ENCODE assay signal across 21 mouse cellular contexts in genomic region chr5:112565489-112565888, GRCm38 (mm10). TPM values are rescaled to one million over a fixed set of nuclear protein-coding genes. Genes with fewer than 3 reads are reported as not detected.
DNase-seq lines count a peak whose midpoint lies in the region; ATAC-seq lines count a peak whose summit lies in the region.
"Had no signal": no experiment of that assay in that cellular context is flagged by ENCODE, and none has a peak within 500 bp of the region (broad histone marks: within the 10 kb centered on the region; RNA-seq: fewer than 3 reads in every experiment).

No protein-coding gene starts in this region.

- ATAC-seq in forebrain, embryonic 15.5 days (replicated peaks): 0 out of 2 replicates have a peak, but pooled peaks have one; percentile 26
- ATAC-seq in forebrain, embryonic 11.5 days (replicated peaks; ENCODE audit: low FRiP score): no peak
- no peak for ATAC-seq in hindbrain, embryonic 12.5 days (ENCODE audit: low FRiP score)
- no peak for ATAC-seq in hindbrain, embryonic 13.5 days (ENCODE audit: low FRiP score)
- peak; percentile 50 for ATAC-seq in kidney, embryonic 16.5 days (ENCODE audit: low FRiP score, low TSS enrichment)
- no peak for ATAC-seq in neural tube, embryonic 14.5 days (ENCODE audit: low read depth)
- no peak for ATAC-seq in neural tube, embryonic 15.5 days (ENCODE audit: low FRiP score)
- ATAC-seq: activated CD4-positive, CD25-positive, alpha-beta regulatory T cell, adult 4 months; hindbrain, embryonic 16.5 days; Patski had no signal

- no peak for DNase-seq in forebrain, embryonic 11.5 days (ENCODE audit: low spot score)
- DNase-seq in kidney, adult 11 months: no peak
- DNase-seq: adrenal gland, postnatal 14 days; cerebellum, adult 2 months; cerebellum, postnatal 10 days; gastrocnemius, postnatal 36 days; heart, adult 11 months; heart, postnatal 36 days; kidney, adult 2 months had no signal

- H3K4me1 ChIP-seq in forebrain, embryonic 15.5 days: peaks cover 50% of the 10 kb centered on the region
- peaks cover 13% of the 10 kb centered on the region; the same call in 1 of the 2 replicates for H3K4me1 ChIP-seq in forebrain, embryonic 11.5 days (replicated peaks; ENCODE audit: control insufficient read depth, insufficient read depth, low read length)
- peaks cover 42% of the 10 kb centered on the region for H3K4me1 ChIP-seq in hindbrain, embryonic 12.5 days
- peaks cover 48% of the 10 kb centered on the region for H3K4me1 ChIP-seq in hindbrain, embryonic 13.5 days (replicated peaks)
- peaks cover 23% of the 10 kb centered on the region for H3K4me1 ChIP-seq in kidney, embryonic 16.5 days (ENCODE audit: insufficient read depth, low read length)
- H3K4me1 ChIP-seq in neural tube, embryonic 14.5 days (ENCODE audit: control insufficient read depth, insufficient read depth, low read length): peaks cover 40% of the 10 kb centered on the region
- H3K4me1 ChIP-seq in neural tube, embryonic 15.5 days: peaks cover 44% of the 10 kb centered on the region
- H3K4me1 ChIP-seq: heart, embryonic 13.5 days had no signal

- H3K4me3 ChIP-seq in forebrain, embryonic 15.5 days: no peak overlapping the region
- no peak overlapping the region for H3K4me3 ChIP-seq in forebrain, embryonic 11.5 days (ENCODE audit: low read depth, low read length)
- H3K4me3 ChIP-seq in hindbrain, embryonic 12.5 days: no peak overlapping the region
- H3K4me3 ChIP-seq in hindbrain, embryonic 13.5 days: no peak overlapping the region
- no peak overlapping the region for H3K4me3 ChIP-seq in kidney, embryonic 16.5 days (ENCODE audit: low read length)
- no peak overlapping the region for H3K4me3 ChIP-seq in neural tube, embryonic 14.5 days (ENCODE audit: low read depth, low read length)
- no peak overlapping the region for H3K4me3 ChIP-seq in neural tube, embryonic 15.5 days (replicated peaks)
- H3K4me3 ChIP-seq: embryonic facial prominence, embryonic 10.5 days; heart, embryonic 13.5 days had no signal

- H3K27me3 ChIP-seq in forebrain, embryonic 15.5 days: no peaks in the 10 kb centered on the region
- H3K27me3 ChIP-seq in forebrain, embryonic 11.5 days (ENCODE audit: control insufficient read depth, insufficient read depth, low read length): no peaks in the 10 kb centered on the region
- peaks cover 4% of the 10 kb centered on the region; the same call in 1 of the 2 replicates for H3K27me3 ChIP-seq in hindbrain, embryonic 12.5 days
- peaks cover 7% of the 10 kb centered on the region; the same call in 1 of the 2 replicates for H3K27me3 ChIP-seq in hindbrain, embryonic 13.5 days
- no peaks in the 10 kb centered on the region; the same call in 1 of the 2 replicates for H3K27me3 ChIP-seq in kidney, embryonic 16.5 days (ENCODE audit: insufficient read depth, low read length)
- no peaks in the 10 kb centered on the region for H3K27me3 ChIP-seq in neural tube, embryonic 14.5 days (ENCODE audit: control insufficient read depth, insufficient read depth, low read length)
- H3K27me3 ChIP-seq in neural tube, embryonic 15.5 days (replicated peaks): 0 out of 2 replicates have a peak, but pooled peaks cover 4% of the 10 kb centered on the region
- H3K27me3 ChIP-seq: CH12.LX had no signal

- peak overlapping the region; percentile 64 for H3K27ac ChIP-seq in forebrain, embryonic 15.5 days (replicated peaks)
- no peak overlapping the region; the same call in 1 of the 2 replicates for H3K27ac ChIP-seq in forebrain, embryonic 11.5 days (ENCODE audit: low read depth, low read length)
- H3K27ac ChIP-seq in hindbrain, embryonic 12.5 days: 0 out of 2 replicates have a peak overlapping the region, but pooled peaks have one; percentile 3
- H3K27ac ChIP-seq in hindbrain, embryonic 13.5 days: no peak overlapping the region; the same call in 1 of the 2 replicates
- H3K27ac ChIP-seq in kidney, embryonic 16.5 days (ENCODE audit: low read length): peak overlapping the region; percentile 80
- H3K27ac ChIP-seq in neural tube, embryonic 14.5 days (ENCODE audit: low read depth, low read length): 0 out of 2 replicates have a peak overlapping the region, but pooled peaks have one; percentile 13
- no peak overlapping the region for H3K27ac ChIP-seq in neural tube, embryonic 15.5 days (replicated peaks)
- H3K27ac ChIP-seq: embryonic facial prominence, embryonic 10.5 days; heart, embryonic 13.5 days had no signal

- no peak overlapping the region for H3K9ac ChIP-seq in forebrain, embryonic 15.5 days (replicated peaks)
- no peak overlapping the region for H3K9ac ChIP-seq in forebrain, embryonic 11.5 days (ENCODE audit: low read length)
- H3K9ac ChIP-seq in hindbrain, embryonic 12.5 days: no peak overlapping the region
- no peak overlapping the region for H3K9ac ChIP-seq in hindbrain, embryonic 13.5 days
- H3K9ac ChIP-seq in kidney, embryonic 16.5 days (replicated peaks; ENCODE audit: low read length): no peak overlapping the region
- H3K9ac ChIP-seq in neural tube, embryonic 14.5 days (replicated peaks; ENCODE audit: low read depth, low read length): no peak overlapping the region
- no peak overlapping the region for H3K9ac ChIP-seq in neural tube, embryonic 15.5 days (replicated peaks)
- H3K9ac ChIP-seq: heart, embryonic 13.5 days had no signal

- no peak overlapping the region for H3K4me2 ChIP-seq in forebrain, embryonic 15.5 days (replicated peaks)
- H3K4me2 ChIP-seq in forebrain, embryonic 11.5 days (ENCODE audit: low read depth, low read length, severe bottlenecking): no peak overlapping the region
- no peak overlapping the region for H3K4me2 ChIP-seq in hindbrain, embryonic 12.5 days (replicated peaks)
- H3K4me2 ChIP-seq in hindbrain, embryonic 13.5 days: no peak overlapping the region
- 0 out of 2 replicates have a peak overlapping the region, but pooled peaks have one; percentile 14 for H3K4me2 ChIP-seq in kidney, embryonic 16.5 days (replicated peaks; ENCODE audit: low read depth, low read length)
- no peak overlapping the region for H3K4me2 ChIP-seq in neural tube, embryonic 14.5 days (ENCODE audit: low read depth, low read length)
- H3K4me2 ChIP-seq in neural tube, embryonic 15.5 days: no peak overlapping the region
- H3K4me2 ChIP-seq: heart, embryonic 13.5 days had no signal

- 50% methylated on average over 8 of the region's 8 CpGs for WGBS in forebrain, embryonic 15.5 days
- WGBS in forebrain, embryonic 11.5 days: 63% methylated on average over 8 of the region's 8 CpGs
- 50% methylated on average over 8 of the region's 8 CpGs for WGBS in hindbrain, embryonic 12.5 days
- 47% methylated on average over 8 of the region's 8 CpGs for WGBS in hindbrain, embryonic 13.5 days
- WGBS in kidney, embryonic 16.5 days: 25% methylated on average over 8 of the region's 8 CpGs
- 38% methylated on average over 8 of the region's 8 CpGs for WGBS in neural tube, embryonic 14.5 days
- WGBS in neural tube, embryonic 15.5 days: 47% methylated on average over 8 of the region's 8 CpGs

- H3K36me3 ChIP-seq in forebrain, embryonic 15.5 days: no peaks in the 10 kb centered on the region
- no peaks in the 10 kb centered on the region for H3K36me3 ChIP-seq in forebrain, embryonic 11.5 days (ENCODE audit: control insufficient read depth, insufficient read depth, low read length)
- H3K36me3 ChIP-seq in hindbrain, embryonic 12.5 days: no peaks in the 10 kb centered on the region
- no peaks in the 10 kb centered on the region for H3K36me3 ChIP-seq in hindbrain, embryonic 13.5 days
- no peaks in the 10 kb centered on the region for H3K36me3 ChIP-seq in kidney, embryonic 16.5 days (ENCODE audit: insufficient read depth, low read length)
- H3K36me3 ChIP-seq in neural tube, embryonic 14.5 days (ENCODE audit: control insufficient read depth, insufficient read depth, low read length): no peaks in the 10 kb centered on the region
- no peaks in the 10 kb centered on the region for H3K36me3 ChIP-seq in neural tube, embryonic 15.5 days
- H3K36me3 ChIP-seq: embryonic facial prominence, embryonic 10.5 days; heart, embryonic 13.5 days had no signal

- H3K9me3 ChIP-seq in forebrain, embryonic 15.5 days: no peaks in the 10 kb centered on the region
- no peaks in the 10 kb centered on the region for H3K9me3 ChIP-seq in forebrain, embryonic 11.5 days (ENCODE audit: control insufficient read depth, low read length)
- no peaks in the 10 kb centered on the region for H3K9me3 ChIP-seq in hindbrain, embryonic 12.5 days (replicated peaks)
- no peaks in the 10 kb centered on the region for H3K9me3 ChIP-seq in hindbrain, embryonic 13.5 days
- no peaks in the 10 kb centered on the region for H3K9me3 ChIP-seq in kidney, embryonic 16.5 days (ENCODE audit: low read length)
- no peaks in the 10 kb centered on the region for H3K9me3 ChIP-seq in neural tube, embryonic 14.5 days (ENCODE audit: control insufficient read depth, low read length)
- no peaks in the 10 kb centered on the region for H3K9me3 ChIP-seq in neural tube, embryonic 15.5 days (replicated peaks)
- H3K9me3 ChIP-seq: embryonic facial prominence, embryonic 10.5 days; heart, embryonic 13.5 days had no signal

RNA-seq across cellular contexts. Expression of gene Sez6l, which starts 11.5 kb away (rescaled TPM):
- polyA plus RNA-seq in forebrain, embryonic 15.5 days (2015; fragmentation: Nextera tagmentation; extraction: Ambion mirVana): 33.1 and 33.3 TPM in 2 replicates
- polyA plus RNA-seq in forebrain, embryonic 11.5 days (2014; fragmentation: Nextera tagmentation; extraction: Ambion mirVana): 4.8 and 5.8 TPM in 2 replicates
- 16.0 and 16.4 TPM in 2 replicates for polyA plus RNA-seq in hindbrain, embryonic 12.5 days (2016; fragmentation: Nextera tagmentation; extraction: Ambion mirVana)
- 28.4 and 32.5 TPM in 2 replicates for polyA plus RNA-seq in hindbrain, embryonic 13.5 days (2015; fragmentation: Nextera tagmentation; extraction: Ambion mirVana)
- polyA plus RNA-seq in kidney, embryonic 16.5 days (2015; fragmentation: Nextera tagmentation; extraction: Ambion mirVana): 0.76 and 0.89 TPM in 2 replicates
- 27.6 and 30.4 TPM in 2 replicates for polyA plus RNA-seq in neural tube, embryonic 14.5 days (2014; fragmentation: Nextera tagmentation; extraction: Ambion mirVana)
- 26.7 and 32.5 TPM in 2 replicates for polyA plus RNA-seq in neural tube, embryonic 15.5 days (2015; fragmentation: Nextera tagmentation; extraction: Ambion mirVana)
- polyA plus RNA-seq: activated CD4-positive, CD25-positive, alpha-beta regulatory T cell, adult 4 months had no signal

Comparison
In these comparisons a context has a peak if more than half of its experiments do, and no peak if none do; other contexts are left out.
1. ATAC-seq: peak in forebrain, embryonic 15.5 days (single experiment) and kidney, embryonic 16.5 days (single experiment); none in forebrain, embryonic 11.5 days (single experiment), hindbrain, embryonic 12.5 days (single experiment), hindbrain, embryonic 13.5 days (single experiment), neural tube, embryonic 14.5 days (single experiment) and neural tube, embryonic 15.5 days (single experiment).
2. H3K27ac ChIP-seq: peak in forebrain, embryonic 15.5 days (single experiment), hindbrain, embryonic 12.5 days (single experiment), kidney, embryonic 16.5 days (single experiment) and neural tube, embryonic 14.5 days (single experiment); none in forebrain, embryonic 11.5 days (single experiment), hindbrain, embryonic 13.5 days (single experiment) and neural tube, embryonic 15.5 days (single experiment).